Mouse (Mus musculus): ENCODE results near the gene Mertk.

DNA sequence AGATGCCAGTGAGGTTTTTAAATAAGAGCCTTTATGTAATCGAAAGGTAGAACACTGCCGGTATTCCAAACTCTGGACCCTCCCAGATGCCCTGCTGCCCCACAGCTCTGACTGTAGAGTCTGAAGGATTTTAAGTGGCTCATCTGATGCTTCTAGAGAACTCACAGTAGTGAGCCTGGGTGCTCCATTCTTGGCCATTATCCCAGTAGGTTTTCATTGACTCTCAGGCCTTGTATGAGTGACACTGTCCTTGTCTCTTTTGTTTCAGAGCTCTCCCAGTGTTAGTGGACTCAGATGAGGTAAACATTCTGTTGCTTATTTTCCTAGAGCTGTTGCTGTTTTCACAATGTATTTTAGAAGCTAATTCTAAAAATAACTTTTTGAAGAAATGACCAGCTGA lies 151.3 kb downstream of the Mertk start:
- TF ChIP-seq POLR2A (IDR thresholded peaks at IDR 0.05; ENCODE audit: insufficient read depth, low read length) (no peak), CTCF (IDR thresholded peaks at IDR 0.05; ENCODE audit: low read depth, low read length) (no peak), EP300 (IDR thresholded peaks at IDR 0.05; ENCODE audit: insufficient read depth, low read depth, low read length) (no peak)
